Mouse (Mus musculus) forebrain, embryonic 16.5 days (tissue): ENCODE measurements around the gene Tceanc2. TPM values are rescaled to one million over a fixed set of nuclear protein-coding genes. Genes with fewer than 3 reads are reported as not detected.

Experiments
- ATAC-seq: fragments of 200-750 bp; cut with Nextera tagmentation; 2 replicates; pipeline ENCODE4 v1.8.0; 2017; ENCODE audit warnings: mild to moderate bottlenecking, moderate library complexity
- H3K27ac ChIP-seq: fragments of 300-500 bp; sonication (generic); 2 replicates; pipeline ENCODE4 v1.5.1; 2014; ENCODE audit warnings: low read length, control low read depth
- H3K27me3 ChIP-seq: fragments of 300-500 bp; sonication (generic); replicated peaks from 2 replicates; pipeline ENCODE4 v1.6.1; 2014; ENCODE audit warnings: low read length; ENCODE audit not compliant: control insufficient read depth, insufficient read depth
- H3K36me3 ChIP-seq: fragments of 300-500 bp; sonication (generic); 2 replicates; pipeline ENCODE4 v1.6.1; 2014; ENCODE audit not compliant: control insufficient read depth, insufficient read depth
- H3K4me1 ChIP-seq: fragments of 300-500 bp; sonication (generic); replicated peaks from 2 replicates; pipeline ENCODE4 v1.6.1; 2014; ENCODE audit warnings: low read length; ENCODE audit not compliant: control insufficient read depth, insufficient read depth
- H3K4me2 ChIP-seq: fragments of 300-500 bp; sonication (generic); 2 replicates; pipeline ENCODE4 v1.6.1; 2014; ENCODE audit warnings: mild to moderate bottlenecking, low read length, control low read depth
- H3K4me3 ChIP-seq: fragments of 300-500 bp; sonication (generic); replicated peaks from 2 replicates; pipeline ENCODE4 v1.5.1; 2014; ENCODE audit warnings: mild to moderate bottlenecking, low read length, control low read depth
- H3K9ac ChIP-seq: fragments of 300-500 bp; sonication (generic); replicated peaks from 2 replicates; pipeline ENCODE4 v1.6.1; 2014; ENCODE audit warnings: low read depth, low read length, control low read depth
- H3K9me3 ChIP-seq: fragments of 300-500 bp; sonication (generic); 2 replicates; pipeline ENCODE4 v1.6.1; 2016; ENCODE audit warnings: low read length; ENCODE audit not compliant: control insufficient read depth
- WGBS: fragments of 180-500 bp; shearing (Covaris S2); extraction: QIAGEN DNeasy Blood & Tissue Kit; methylation state at CpG from one replicate; pipeline ENCODE4 v1.1.7; 2014; 5-methylcytosine and 5-hydroxymethylcytosine counted together
- polyA plus RNA-seq: library from polyadenylated mRNA; unstranded; fragments of >200 nt; fragmentation: Nextera tagmentation; extraction: Ambion mirVana; gene quantifications from 2 replicates; pipeline ENCODE4 v1.2.1, GENCODE M21; 2015

The Tceanc2 gene
- polyA plus RNA-seq, 1 experiment from 2014 or later: 21.1 TPM

DNA sequence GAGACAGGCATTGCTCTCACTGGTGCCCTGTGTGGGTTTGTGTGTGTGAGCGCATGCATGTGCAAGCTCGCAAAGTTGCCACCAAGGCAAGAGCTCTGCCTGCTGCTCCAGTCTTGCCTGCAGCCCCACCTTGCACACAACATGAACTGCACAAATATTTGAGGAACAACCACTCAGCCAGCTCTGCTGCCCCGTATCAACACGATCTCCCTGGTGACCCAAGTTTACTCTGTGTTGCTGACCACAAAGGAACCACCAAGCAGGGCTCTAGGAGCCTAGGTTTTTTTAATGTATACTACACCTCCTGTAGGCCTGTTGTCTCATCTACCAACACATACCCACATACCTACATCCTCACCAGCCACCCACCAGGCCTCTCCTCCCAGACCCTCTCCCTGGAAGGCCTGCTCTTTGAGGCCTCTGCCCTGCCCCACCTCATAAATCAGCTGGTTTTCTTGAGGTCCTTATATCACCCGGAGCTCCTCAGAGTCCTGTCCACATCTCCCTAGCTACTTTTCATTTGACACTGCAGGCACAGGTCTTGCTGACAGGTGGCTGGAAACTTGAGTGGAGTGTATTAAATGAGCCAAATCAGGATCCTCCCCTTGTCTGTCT lies 31.7 kb upstream of the Tceanc2 start:
- Histone ChIP-seq H3K36me3 (0 out of 2 replicates have a peak, but pooled peaks cover 2% of the 10 kb centered on the region), H3K9me3 (no peaks in the 10 kb centered on the region), H3K27ac (no peak overlapping the region), H3K4me1 (no peaks in the 10 kb centered on the region), H3K9ac (no peak overlapping the region), H3K4me2 (no peak overlapping the region), H3K27me3 (no peaks in the 10 kb centered on the region), H3K4me3 (no peak overlapping the region)
- 96% methylated on average over 5 of the region's 5 CpGs for WGBS
- ATAC-seq: no peak

- no peaks in the 10 kb centered on the region for H3K4me1 ChIP-seq
- H3K27ac ChIP-seq: no peak within 1 kb of the TSS
- no peak within 1 kb of the TSS for H3K4me2 ChIP-seq
- H3K9ac ChIP-seq: no peak within 1 kb of the TSS
- H3K27me3 ChIP-seq: no peaks in the 10 kb centered on the region
- 86% methylated on average over 3 of the region's 3 CpGs for WGBS
- no peak for ATAC-seq
- H3K9me3 ChIP-seq: no peaks in the 10 kb centered on the region
- peaks cover 10% of the 10 kb centered on the region; the same call in 1 of the 2 replicates for H3K36me3 ChIP-seq
- H3K4me3 ChIP-seq: no peak within 1 kb of the TSS
Measured at GRCm38 (mm10) chr4:107208880-107209279, 30.0 kb upstream of the Tceanc2 start, which contains the start of gene Ldlrad1. TSS of gene Ldlrad1 (plus strand) at chr4:107209180.

- Histone ChIP-seq H3K4me1 (no peaks in the 10 kb centered on the region), H3K4me2 (no peak overlapping the region), H3K36me3 (peaks cover 15% of the 10 kb centered on the region), H3K4me3 (no peak overlapping the region), H3K27me3 (no peaks in the 10 kb centered on the region), H3K27ac (no peak overlapping the region), H3K9ac (no peak overlapping the region), H3K9me3 (no peaks in the 10 kb centered on the region)
- 93% methylated on average over 2 of the region's 2 CpGs for WGBS
- no peak for ATAC-seq
Measured at GRCm38 (mm10) chr4:107207016-107207415, 28.1 kb upstream of the Tceanc2 start.

GRCm38 (mm10) chr4:107203001-107203400 lies 24.1 kb upstream of the Tceanc2 start:
- Histone ChIP-seq H3K4me1 (no peaks in the 10 kb centered on the region), H3K27me3 (no peaks in the 10 kb centered on the region), H3K36me3 (peaks cover 48% of the 10 kb centered on the region), H3K4me3 (no peak overlapping the region), H3K9me3 (no peaks in the 10 kb centered on the region), H3K9ac (no peak overlapping the region), H3K4me2 (no peak overlapping the region), H3K27ac (no peak overlapping the region)
- no peak for ATAC-seq
- WGBS: 88% methylated on average over 7 of the region's 7 CpGs

DNA sequence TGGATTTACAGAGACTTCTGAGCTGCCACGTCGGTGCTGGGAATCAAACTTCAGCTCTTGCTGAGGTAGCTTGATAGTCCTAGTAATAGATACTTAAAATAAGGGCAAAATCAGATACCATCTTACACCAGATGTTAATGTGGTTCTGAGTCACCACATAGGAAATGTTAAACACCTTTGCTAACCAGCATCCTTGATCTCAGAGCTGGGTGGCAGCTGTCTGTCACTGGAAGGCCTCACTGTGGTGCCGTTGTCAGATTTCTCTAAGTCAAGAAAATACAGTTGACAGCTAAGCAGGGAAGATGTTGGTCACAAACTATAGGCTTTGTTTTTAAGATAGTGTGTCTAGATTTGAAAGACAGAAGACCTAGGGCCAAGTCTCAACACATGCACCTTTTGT lies 22.9 kb upstream of the Tceanc2 start:
- 98% methylated on average over 3 of the region's 3 CpGs for WGBS
- H3K27me3 ChIP-seq: no peaks in the 10 kb centered on the region
- H3K4me1 ChIP-seq: no peaks in the 10 kb centered on the region
- no peaks in the 10 kb centered on the region for H3K9me3 ChIP-seq
- H3K9ac ChIP-seq: no peak overlapping the region
- no peak for ATAC-seq
- H3K4me3 ChIP-seq: no peak overlapping the region
- H3K27ac ChIP-seq: no peak overlapping the region
- H3K4me2 ChIP-seq: no peak overlapping the region
- peaks cover 54% of the 10 kb centered on the region for H3K36me3 ChIP-seq

DNA sequence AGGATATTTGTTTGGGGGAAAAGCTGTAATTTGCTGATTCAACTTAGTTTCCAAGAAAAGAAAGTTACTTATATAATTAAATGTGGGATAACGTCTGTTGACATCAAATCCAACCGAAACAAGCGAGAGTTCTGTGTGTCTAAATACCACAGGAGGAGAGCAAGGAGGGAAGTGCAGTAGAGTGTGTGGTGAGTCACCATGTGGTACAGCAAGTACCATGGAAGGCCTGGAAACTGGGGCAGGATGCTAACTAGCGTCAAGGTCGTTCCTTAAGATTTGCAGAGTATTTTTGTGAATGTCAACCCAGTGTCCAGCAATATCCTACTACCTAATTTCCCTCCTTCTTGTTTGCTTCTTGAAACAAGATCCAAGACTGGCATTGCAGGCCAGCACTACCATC lies 19.2 kb upstream of the Tceanc2 start:
- no peak overlapping the region for H3K9ac ChIP-seq
- H3K27ac ChIP-seq: no peak overlapping the region
- H3K4me3 ChIP-seq: no peak overlapping the region
- WGBS: 91% methylated on average over 5 of the region's 5 CpGs
- ATAC-seq: no peak
- no peak overlapping the region for H3K4me2 ChIP-seq
- H3K4me1 ChIP-seq: no peaks in the 10 kb centered on the region
- no peaks in the 10 kb centered on the region for H3K9me3 ChIP-seq
- H3K36me3 ChIP-seq: peaks cover 51% of the 10 kb centered on the region
- no peaks in the 10 kb centered on the region for H3K27me3 ChIP-seq

DNA sequence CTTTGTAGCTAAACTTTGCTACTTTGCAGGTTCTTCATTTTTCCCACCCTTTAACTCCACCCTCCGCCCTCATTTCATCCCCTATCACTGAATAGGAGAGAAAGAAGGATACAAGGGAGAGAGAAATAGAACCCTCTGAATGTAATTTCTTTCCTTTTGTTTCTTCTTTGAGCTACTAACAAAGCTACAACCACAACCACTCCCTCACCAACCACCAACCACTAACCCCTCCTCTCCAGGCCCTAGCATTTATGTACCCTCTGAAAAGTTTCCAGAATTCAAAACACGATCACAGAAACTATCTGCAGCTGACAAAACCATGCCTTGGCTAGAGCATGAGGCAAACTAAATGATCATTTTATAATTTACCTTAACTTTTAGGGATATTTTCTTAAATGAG lies 17.5 kb upstream of the Tceanc2 start:
- 97% methylated on average over 2 of the region's 2 CpGs for WGBS
- H3K27ac ChIP-seq: no peak overlapping the region

DNA sequence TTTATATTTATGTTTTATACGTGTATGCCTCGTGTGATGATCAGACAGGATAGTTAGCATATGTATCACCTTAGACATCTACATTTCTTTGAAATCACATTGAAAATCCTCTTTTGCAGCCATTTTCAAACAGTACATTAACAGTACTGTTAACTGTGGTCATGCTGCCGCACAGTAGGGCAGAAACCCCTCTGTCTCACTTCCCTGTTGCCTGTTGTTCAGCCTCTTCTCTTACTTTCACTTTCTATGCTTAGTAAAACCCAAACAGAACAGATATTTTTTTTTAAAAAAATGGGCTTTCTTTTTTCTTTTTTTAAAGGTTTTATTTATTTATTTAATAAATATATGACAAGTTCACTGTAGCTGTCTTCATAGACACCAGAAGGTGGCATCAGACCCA lies 14.9 kb upstream of the Tceanc2 start:
- ATAC-seq: no peak
- no peak overlapping the region for H3K27ac ChIP-seq
- no peaks in the 10 kb centered on the region for H3K4me1 ChIP-seq
- H3K4me2 ChIP-seq: no peak overlapping the region
- H3K4me3 ChIP-seq: no peak overlapping the region
- no peak overlapping the region for H3K9ac ChIP-seq
- H3K9me3 ChIP-seq: no peaks in the 10 kb centered on the region
- H3K36me3 ChIP-seq: peaks cover 45% of the 10 kb centered on the region
- H3K27me3 ChIP-seq: no peaks in the 10 kb centered on the region
- 97% methylated on average over 3 of the region's 3 CpGs for WGBS

More for the DNA sequence above, 17.5 kb upstream of the Tceanc2 start:
- H3K9ac ChIP-seq: no peak overlapping the region
- H3K9me3 ChIP-seq: no peaks in the 10 kb centered on the region
- ATAC-seq: no peak
- H3K4me3 ChIP-seq: no peak overlapping the region
- H3K4me1 ChIP-seq: no peaks in the 10 kb centered on the region
- no peaks in the 10 kb centered on the region for H3K27me3 ChIP-seq
- H3K36me3 ChIP-seq: peaks cover 49% of the 10 kb centered on the region
- H3K4me2 ChIP-seq: no peak overlapping the region

- Histone ChIP-seq H3K9me3 (no peaks in the 10 kb centered on the region), H3K4me3 (no peak overlapping the region), H3K4me2 (no peak overlapping the region), H3K4me1 (peaks cover 13% of the 10 kb centered on the region), H3K9ac (no peak overlapping the region), H3K36me3 (peaks cover 34% of the 10 kb centered on the region), H3K27ac (no peak overlapping the region), H3K27me3 (no peaks in the 10 kb centered on the region)
- 71% methylated on average over 3 of the region's 3 CpGs for WGBS
- ATAC-seq: no peak
Measured at GRCm38 (mm10) chr4:107185703-107186102, 6.8 kb upstream of the Tceanc2 start.

DNA sequence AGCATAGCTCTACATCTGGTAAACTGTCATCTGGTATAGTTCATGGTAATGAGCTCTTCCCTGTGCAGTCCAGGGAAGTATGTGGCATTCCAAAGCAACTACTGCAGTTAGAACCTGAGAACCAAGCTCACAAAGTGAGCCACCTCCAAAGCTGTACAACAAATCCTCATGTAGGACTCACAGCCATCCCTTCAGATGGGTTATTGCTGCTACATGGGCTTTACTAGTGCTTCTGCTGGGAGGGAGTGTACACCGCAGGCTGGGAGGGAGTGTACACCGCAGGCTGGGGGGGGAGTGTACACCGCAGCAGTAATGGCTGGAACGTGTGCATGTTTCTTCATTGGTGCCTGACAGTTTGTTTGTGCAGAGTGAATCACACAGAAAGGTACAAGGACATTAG lies 4.3 kb upstream of the Tceanc2 start:
- Histone ChIP-seq H3K36me3 (peaks cover 21% of the 10 kb centered on the region), H3K27me3 (no peaks in the 10 kb centered on the region), H3K4me2 (no peak overlapping the region), H3K4me1 (peaks cover 23% of the 10 kb centered on the region), H3K9ac (no peak overlapping the region), H3K27ac (no peak overlapping the region), H3K4me3 (no peak overlapping the region), H3K9me3 (no peaks in the 10 kb centered on the region)
- ATAC-seq: no peak
- 83% methylated on average over 4 of the region's 4 CpGs for WGBS
